Mouse (Mus musculus) heart, adult 2 months (tissue): ENCODE data around the gene Aldh3b2.

Experiments used
- CTCF ChIP-seq: fragments of 200-600 bp; IDR thresholded peaks from 2 replicates; pipeline ENCODE4 v1.8.1; 2022; ENCODE audit warnings: antibody characterized with exemption, mild to moderate bottlenecking, moderate library complexity
- EP300 ChIP-seq: fragments of 200-500 bp; IDR thresholded peaks from 2 replicates; pipeline ENCODE4 v1.6.1; 2011; ENCODE audit warnings: low read depth, low read length, control low read depth; ENCODE audit not compliant: insufficient read depth
- POLR2A ChIP-seq: fragments of 200-500 bp; IDR thresholded peaks from 2 replicates; pipeline ENCODE4 v1.6.1; 2011; ENCODE audit warnings: mild to moderate bottlenecking, low read depth, low read length, control low read depth; ENCODE audit not compliant: insufficient read depth

DNA sequence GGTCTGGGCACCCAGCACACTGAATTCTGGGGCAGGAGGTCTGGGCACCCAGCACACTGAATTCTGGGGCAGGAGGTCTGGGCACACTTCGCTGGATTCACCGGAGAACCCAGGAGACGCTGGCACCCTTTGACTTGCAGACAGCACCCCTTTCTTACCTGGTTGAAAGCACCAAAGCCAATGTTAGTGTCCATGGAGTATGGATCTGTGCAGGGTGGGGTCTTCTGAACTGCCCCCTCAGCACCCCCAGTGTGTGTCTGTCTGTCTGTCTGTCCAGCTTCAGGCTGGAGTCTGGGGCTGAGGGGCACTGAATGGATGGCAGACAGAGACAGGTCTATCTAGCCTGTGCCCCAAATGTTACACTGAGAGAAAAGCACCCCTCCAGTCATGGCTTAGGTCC, 19.4 kb downstream of the Aldh3b2 start:
- TF ChIP-seq CTCF (no peak), POLR2A (no peak), EP300 (no peak)
